Mouse (Mus musculus) limb, embryonic 14.5 days (tissue): ENCODE data around the gene Metrn. TPM values are rescaled to one million over a fixed set of nuclear protein-coding genes. Genes with fewer than 3 reads are reported as not detected.

Experiments used
- ATAC-seq: fragments of 200-750 bp; cut with Nextera tagmentation; 2 replicates; pipeline ENCODE4 v1.8.0; 2017; ENCODE audit warnings: low read depth, moderate number of reproducible peaks, moderate TSS enrichment; ENCODE audit not compliant: low FRiP score
- DNase-seq: peaks from one replicate; pipeline ENCODE4 v3.0.0-alpha.2; 2015; ENCODE audit warnings: low spot score
- H3K27ac ChIP-seq: fragments of 300-500 bp; sonication (generic); replicated peaks from 2 replicates; pipeline ENCODE4 v1.5.1; 2014; ENCODE audit warnings: low read depth, mild to moderate bottlenecking, low read length, moderate library complexity, mixed read lengths
- H3K27me3 ChIP-seq: fragments of 300-500 bp; sonication (generic); 2 replicates; pipeline ENCODE4 v1.6.1; 2014; ENCODE audit warnings: low read length, mixed read lengths; ENCODE audit not compliant: control insufficient read depth, insufficient read depth
- H3K36me3 ChIP-seq: fragments of 300-500 bp; sonication (generic); 2 replicates; pipeline ENCODE4 v1.6.1; 2014; ENCODE audit warnings: mild to moderate bottlenecking, low read length, moderate library complexity, mixed read lengths; ENCODE audit not compliant: control insufficient read depth, insufficient read depth
- H3K4me1 ChIP-seq: fragments of 300-500 bp; sonication (generic); 2 replicates; pipeline ENCODE4 v1.6.1; 2014; ENCODE audit warnings: antibody characterized with exemption, low read length, mixed read lengths; ENCODE audit not compliant: control insufficient read depth, insufficient read depth
- H3K4me2 ChIP-seq: fragments of 300-500 bp; sonication (generic); replicated peaks from 2 replicates; pipeline ENCODE4 v1.6.1; 2014; ENCODE audit warnings: low read depth, mild to moderate bottlenecking, low read length, moderate library complexity; ENCODE audit not compliant: severe bottlenecking
- H3K4me3 ChIP-seq: fragments of 300-500 bp; sonication (generic); replicated peaks from 2 replicates; pipeline ENCODE4 v1.5.1; 2014; ENCODE audit warnings: low read length
- H3K9ac ChIP-seq: fragments of 300-500 bp; sonication (generic); 2 replicates; pipeline ENCODE4 v1.6.1; 2014; ENCODE audit warnings: mild to moderate bottlenecking, low read depth, low read length, moderate library complexity; ENCODE audit not compliant: severe bottlenecking
- H3K9me3 ChIP-seq: fragments of 300-500 bp; sonication (generic); 2 replicates; pipeline ENCODE4 v1.6.1; 2016; ENCODE audit warnings: low read length; ENCODE audit not compliant: control insufficient read depth
- POLR2A ChIP-seq: fragments of 200-500 bp; IDR thresholded peaks from 2 replicates; pipeline ENCODE4 v1.8.0; 2012; ENCODE audit warnings: inconsistent platforms, mild to moderate bottlenecking, moderate library complexity, borderline replicate concordance; ENCODE audit not compliant: insufficient read depth, insufficient read length; ENCODE audit errors: extremely low read depth
- WGBS: fragments of 180-500 bp; shearing (Covaris S2); extraction: QIAGEN DNeasy Blood & Tissue Kit; methylation state at CpG from one replicate; pipeline ENCODE4 v1.1.7; 2014; 5-methylcytosine and 5-hydroxymethylcytosine counted together
- polyA plus RNA-seq, 2 experiments: library from polyadenylated mRNA; depleted of rRNA in 1 of 2; stranded (reverse) in 1 of 2; unstranded in 1 of 2; fragments of >200 nt; fragmentation: Nextera tagmentation in 1 of 2; extraction: Ambion mirVana in 1 of 2; gene quantifications; 2 replicates each; pipeline versions ENCODE4 v1.2.1 to v1.2.3; 2012 to 2014

Metrn gene
- polyA plus RNA-seq, 2 experiments: 10.5 to 83.6 TPM

DNA sequence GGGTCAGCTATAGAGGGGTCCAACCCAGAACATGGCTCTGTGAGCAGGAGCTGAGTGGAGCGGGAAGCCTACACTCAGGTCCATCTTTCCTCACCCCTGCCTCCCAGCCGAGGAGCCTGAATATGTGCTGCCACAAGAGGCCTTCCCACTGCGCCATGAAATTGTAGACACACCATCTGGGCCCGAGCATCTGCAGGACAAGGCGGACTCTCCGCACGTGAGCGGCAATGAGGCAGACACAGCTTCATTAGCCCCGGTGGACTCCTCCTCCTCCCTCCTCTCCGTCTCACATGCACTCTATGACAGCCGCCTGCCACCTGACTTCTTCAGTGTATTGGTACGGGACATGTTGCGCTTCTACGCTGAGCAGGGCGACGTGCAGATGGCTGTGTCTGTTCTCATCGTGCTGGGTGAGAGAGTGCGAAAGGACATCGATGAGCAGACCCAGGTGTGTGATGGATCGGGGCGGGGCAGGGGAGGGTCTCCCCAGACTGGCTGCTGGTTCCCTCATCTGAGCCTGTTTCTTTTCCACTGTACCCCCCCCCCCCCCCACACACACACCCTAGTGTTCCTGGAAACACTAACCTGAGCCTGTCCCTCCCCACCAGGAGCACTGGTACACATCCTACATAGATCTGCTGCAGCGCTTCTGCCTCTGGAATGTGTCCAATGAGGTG is 30.7 kb upstream of the Metrn start:
- WGBS: 91% methylated on average over 22 of the region's 22 CpGs
- no peak overlapping the region for H3K27ac ChIP-seq
- no peak for ATAC-seq

DNA sequence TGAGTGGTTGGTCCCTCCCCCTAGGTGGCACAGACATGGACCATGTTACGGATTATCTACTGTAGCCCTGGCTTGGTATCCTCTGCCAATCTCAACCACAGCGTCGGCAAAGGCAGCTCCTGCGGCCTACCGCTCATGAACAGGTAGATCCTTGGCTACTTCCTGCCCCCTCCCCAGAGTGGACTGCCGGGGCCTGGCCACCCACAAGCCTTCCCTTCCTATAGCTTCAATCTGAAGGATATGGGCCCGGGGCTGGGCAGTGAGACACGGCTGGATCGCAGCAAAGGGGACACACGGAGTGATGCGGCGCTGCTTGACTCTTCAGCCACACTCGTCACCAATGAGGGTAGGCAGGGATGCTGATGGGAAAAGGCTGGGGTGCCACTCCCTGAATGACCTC is 30.1 kb upstream of the Metrn start:
- DNase-seq: no peak
- H3K4me2 ChIP-seq: no peak overlapping the region

More for the DNA sequence above, 30.7 kb upstream of the Metrn start:
- Histone ChIP-seq H3K4me3 (no peak overlapping the region), H3K36me3 (peaks cover 41% of the 10 kb centered on the region), H3K4me2 (no peak overlapping the region), H3K9ac (no peak overlapping the region), H3K27me3 (no peaks in the 10 kb centered on the region), H3K9me3 (no peaks in the 10 kb centered on the region), H3K4me1 (peaks cover 34% of the 10 kb centered on the region)
- TF ChIP-seq POLR2A: no peak
- DNase-seq: no peak

GRCm38 (mm10) chr17:25825984-25826570 is 29.1 kb upstream of the Metrn start:
- no peak for TF ChIP-seq POLR2A
- ATAC-seq (no peak), DNase-seq (no peak)
- Histone ChIP-seq H3K9me3 (no peaks in the 10 kb centered on the region), H3K27ac (no peak overlapping the region), H3K27me3 (no peaks in the 10 kb centered on the region), H3K4me2 (no peak overlapping the region), H3K4me1 (peaks cover 25% of the 10 kb centered on the region), H3K36me3 (peaks cover 33% of the 10 kb centered on the region), H3K9ac (no peak overlapping the region), H3K4me3 (no peak overlapping the region)
- WGBS: 96% methylated on average over 27 of the region's 27 CpGs

More for the DNA sequence above, 30.1 kb upstream of the Metrn start:
- no peak for TF ChIP-seq POLR2A
- Histone ChIP-seq H3K27ac (no peak overlapping the region), H3K27me3 (no peaks in the 10 kb centered on the region), H3K9me3 (no peaks in the 10 kb centered on the region), H3K36me3 (peaks cover 41% of the 10 kb centered on the region), H3K4me1 (peaks cover 34% of the 10 kb centered on the region), H3K4me3 (no peak overlapping the region), H3K9ac (no peak overlapping the region)
- WGBS: 96% methylated on average over 13 of the region's 13 CpGs
- no peak for ATAC-seq

GRCm38 (mm10) chr17:25825311-25825710 is 28.4 kb upstream of the Metrn start:
- Histone ChIP-seq H3K36me3 (peaks cover 26% of the 10 kb centered on the region), H3K27me3 (peaks cover 3% of the 10 kb centered on the region), H3K4me3 (no peak overlapping the region), H3K9me3 (no peaks in the 10 kb centered on the region), H3K27ac (no peak overlapping the region), H3K9ac (no peak overlapping the region), H3K4me1 (peaks cover 22% of the 10 kb centered on the region), H3K4me2 (no peak overlapping the region)
- TF ChIP-seq POLR2A: no peak
- 80% methylated on average over 6 of the region's 6 CpGs for WGBS
- DNase-seq (no peak), ATAC-seq (no peak)

GRCm38 (mm10) chr17:25824362-25825142 is 27.6 kb upstream of the Metrn start:
- 76% methylated on average over 16 of the region's 17 CpGs for WGBS
- Histone ChIP-seq H3K27ac (no peak overlapping the region), H3K9me3 (no peaks in the 10 kb centered on the region), H3K36me3 (peaks cover 20% of the 10 kb centered on the region), H3K4me2 (peak overlapping the region; percentile 71), H3K4me3 (peak overlapping the region; percentile 47), H3K9ac (peak overlapping the region; percentile 38; the same call in 1 of the 2 replicates), H3K27me3 (peaks cover 10% of the 10 kb centered on the region), H3K4me1 (peaks cover 16% of the 10 kb centered on the region)
- no peak for DNase-seq
- TF ChIP-seq POLR2A: no peak
- no peak for ATAC-seq
